Mouse (Mus musculus) adrenal gland, postnatal 25 days (tissue): Measurements from ENCODE around the gene Ltf. TPM values are rescaled to one million over a fixed set of nuclear protein-coding genes. Genes with fewer than 3 reads are reported as not detected.

Experiments used
- DNase-seq: peaks from one replicate; pipeline ENCODE4 v3.0.0; 2021; ENCODE audit warnings: mixed read lengths
- total RNA-seq: library from RNA; stranded (reverse); gene quantifications from 2 replicates; pipeline ENCODE4 v1.2.3, GENCODE M21; 2021

Ltf gene
- total RNA-seq, 1 experiment from 2014 or later: 0.49 TPM

DNA sequence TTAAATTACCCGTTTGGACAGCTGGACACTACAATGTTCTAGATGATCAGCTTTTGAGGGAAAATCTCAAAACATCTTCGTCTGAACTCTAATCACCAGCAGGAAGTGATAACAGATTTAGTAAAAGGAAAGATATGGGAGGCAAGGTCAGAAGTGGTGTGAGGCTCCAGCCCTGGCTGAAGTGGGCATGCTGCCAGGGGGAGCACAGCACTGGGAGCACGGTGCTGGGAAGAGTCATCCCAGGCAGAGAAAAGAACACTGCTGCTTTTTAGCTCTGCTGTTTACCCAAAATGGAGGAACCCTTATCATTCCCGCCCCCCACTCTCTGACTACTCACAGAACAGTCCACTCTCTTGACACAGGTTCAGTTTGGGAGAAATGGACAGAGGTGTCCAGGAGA lies 20.9 kb downstream of the Ltf start:
- peak; percentile 74 for DNase-seq

DNA sequence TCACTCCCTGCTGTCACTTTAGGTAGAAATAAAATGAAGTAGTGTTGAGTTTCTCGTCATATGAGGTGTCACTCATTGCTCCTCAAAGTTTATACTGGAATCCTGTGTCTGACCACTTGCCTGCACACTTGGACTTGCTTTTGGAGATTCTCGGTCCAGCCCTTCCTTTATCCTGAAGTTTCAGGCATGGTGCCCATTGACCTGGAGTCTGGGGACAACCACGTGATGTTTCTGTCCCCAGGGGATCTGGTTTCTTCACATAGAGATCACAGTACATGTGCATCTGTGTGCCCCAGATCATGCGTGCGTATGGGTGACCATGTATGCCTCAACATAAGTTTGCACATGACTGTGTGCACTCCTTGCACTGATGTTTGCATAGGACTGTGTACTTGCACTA lies 23.2 kb downstream of the Ltf start:
- DNase-seq: no peak

DNA sequence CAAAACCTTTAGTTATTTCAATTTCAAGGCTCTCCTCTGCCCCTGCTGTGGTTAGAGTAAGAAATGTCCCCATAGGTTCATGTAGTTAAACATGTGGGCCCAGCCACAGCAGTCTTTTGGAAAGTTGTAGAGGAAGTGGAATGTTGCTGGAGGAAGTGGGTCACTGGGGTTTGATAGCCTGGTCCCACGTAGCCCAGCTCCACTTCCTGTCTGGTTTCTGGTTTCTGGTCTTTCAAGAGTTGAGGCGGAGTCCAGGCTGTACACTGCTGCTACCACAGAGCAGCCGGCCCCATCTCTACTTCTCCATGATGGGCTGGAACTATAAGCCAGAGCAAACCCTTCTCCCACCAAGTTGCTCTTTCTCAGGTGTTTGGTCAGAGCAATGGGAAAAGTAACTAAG lies 27.2 kb downstream of the Ltf start:
- no peak for DNase-seq

DNA sequence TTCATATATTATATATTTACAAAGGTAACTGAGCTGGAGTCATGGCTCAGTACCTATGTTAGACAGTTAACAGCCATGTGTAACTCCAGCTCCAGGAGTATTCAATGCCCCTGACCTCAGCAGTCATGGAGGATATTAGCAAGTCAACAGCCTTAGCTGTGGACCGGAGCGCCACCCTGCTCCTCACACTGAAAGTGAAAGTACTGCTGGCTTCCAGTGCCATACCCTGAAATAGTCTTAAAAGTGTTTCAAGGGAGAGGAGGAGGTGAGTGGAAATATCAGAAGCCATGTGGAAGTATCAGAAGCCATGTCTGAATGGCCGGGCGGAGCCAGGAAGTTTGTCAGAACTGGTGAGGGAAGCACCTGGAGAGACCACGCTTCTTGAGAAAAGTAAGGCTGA lies 28.2 kb downstream of the Ltf start:
- no peak for DNase-seq

DNA sequence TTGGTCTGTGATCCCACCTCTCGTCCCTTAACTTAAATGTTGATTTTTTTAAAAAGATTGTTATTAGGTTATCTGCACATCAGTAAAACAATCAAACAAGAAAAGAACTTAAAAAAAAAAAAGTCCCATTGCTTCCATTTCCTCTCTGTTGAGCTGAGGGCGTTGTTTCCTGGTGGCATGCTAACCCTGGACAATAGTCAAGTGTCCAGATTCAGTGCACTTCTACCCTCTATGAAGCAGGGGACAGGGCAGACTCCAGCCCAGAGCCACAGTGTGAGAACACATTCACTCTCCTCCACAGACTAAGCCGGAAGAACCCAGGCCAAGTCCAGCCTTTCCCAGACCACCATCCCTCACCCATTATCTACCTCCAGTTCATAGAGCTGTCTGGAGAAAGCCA lies 29.4 kb downstream of the Ltf start:
- DNase-seq: no peak

DNA sequence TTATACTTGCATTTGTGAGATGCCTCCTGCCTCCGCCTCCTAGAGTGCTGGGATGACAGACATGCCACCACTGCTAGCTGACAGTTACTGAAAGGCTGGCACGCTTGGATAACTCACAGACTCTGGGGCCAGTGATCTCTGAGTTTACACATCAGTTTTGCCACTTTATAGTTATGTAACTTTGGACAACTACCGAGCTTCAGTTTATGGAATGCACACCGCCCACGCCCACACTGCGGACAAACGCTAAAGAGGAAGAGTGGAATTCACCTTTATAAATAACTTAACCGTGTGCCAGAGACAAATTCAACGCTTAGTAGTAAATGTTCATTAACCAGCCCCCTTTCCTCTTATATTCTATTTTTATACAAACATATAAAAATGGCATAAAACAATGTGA lies 35.9 kb downstream of the Ltf start:
- DNase-seq: no peak

DNA sequence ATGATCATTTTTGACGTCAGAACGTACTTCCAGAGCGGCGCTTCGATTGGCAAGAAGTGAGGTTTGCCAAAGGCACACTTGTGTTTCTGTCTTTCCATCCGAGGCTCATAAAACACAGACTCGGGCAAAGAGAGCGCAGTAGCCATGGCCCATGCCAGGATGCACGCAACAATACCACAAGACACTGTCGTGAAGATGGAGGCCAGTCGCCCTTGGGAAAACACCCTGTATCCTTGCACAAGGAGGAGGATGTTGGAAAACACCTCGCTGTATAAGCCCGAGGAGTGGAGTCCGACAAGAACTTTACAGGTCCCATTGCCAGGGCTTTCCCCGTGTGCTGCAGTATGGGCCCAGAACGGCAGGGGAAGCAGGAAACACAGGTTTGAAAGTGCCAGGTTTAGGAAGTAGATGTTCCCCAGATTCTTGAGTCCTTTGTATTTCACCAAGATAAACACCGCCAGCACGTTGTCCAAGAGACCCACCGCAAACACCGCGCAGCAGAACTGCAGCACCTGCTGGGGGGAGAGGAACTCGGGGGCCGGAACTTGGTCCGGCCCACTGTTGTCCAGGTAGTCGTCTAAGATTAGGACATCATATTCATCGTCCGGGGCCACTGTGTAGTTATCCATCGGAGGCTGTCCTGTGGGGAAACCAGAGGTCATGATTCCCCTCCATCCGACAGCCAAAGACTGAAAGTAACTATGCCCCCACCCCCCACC lies 36.9 kb downstream of the Ltf start:
- no peak for DNase-seq

DNA sequence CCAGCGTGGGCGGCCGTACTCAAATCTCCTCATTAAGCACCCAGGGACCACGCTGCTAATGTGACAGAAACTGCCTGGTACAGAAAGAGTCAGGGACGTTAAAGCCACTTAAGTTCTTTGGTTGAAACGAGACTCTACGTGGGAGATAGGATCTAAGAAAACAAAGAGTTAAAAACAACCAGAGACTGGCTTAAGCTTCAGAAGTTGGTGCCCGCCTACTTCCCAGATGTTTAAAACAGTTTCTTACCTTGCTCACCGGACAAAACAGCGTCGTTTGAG lies 37.4 kb downstream of the Ltf start:
- no peak for DNase-seq

DNA sequence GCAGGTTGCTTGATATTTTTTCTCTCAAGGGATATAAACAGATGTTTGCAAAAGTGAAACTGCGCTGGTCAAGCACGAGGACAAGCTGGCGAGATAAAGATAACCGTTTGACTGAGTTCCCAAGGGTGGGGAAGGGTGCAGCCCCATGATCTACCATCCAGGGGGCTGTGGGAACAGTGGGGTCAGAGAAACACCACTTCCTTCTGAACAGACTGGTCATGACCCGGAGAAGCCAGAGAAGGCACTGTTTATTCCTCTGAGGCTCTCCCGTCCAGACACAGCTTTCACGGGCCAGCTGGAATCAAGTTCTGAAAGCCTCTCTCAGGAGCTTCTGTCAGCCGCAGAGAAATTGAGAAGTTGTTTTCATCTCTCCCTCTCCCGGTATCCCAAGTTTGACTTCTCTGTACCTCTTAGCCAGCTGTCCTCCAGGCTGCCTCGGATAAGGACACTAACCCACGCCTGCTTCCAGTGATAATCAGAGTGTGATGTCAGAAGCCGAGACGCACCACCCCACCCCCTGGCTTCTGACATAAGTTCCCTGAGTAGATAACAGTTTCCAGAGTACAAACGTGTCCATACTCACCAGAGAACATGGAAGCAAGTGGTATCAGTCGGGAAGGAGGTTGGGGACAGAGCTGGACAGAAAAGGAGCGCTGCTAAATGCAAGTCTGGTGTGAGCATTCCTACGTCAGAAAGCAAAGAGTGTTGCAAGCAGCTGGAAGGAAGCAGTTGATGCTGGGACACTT lies 37.9 kb downstream of the Ltf start, which contains the start of gene Ccrl2:
Gene Ccrl2, minus strand, starts transcription at position 722 of the 746 bp plus-strand sequence.
- no peak for DNase-seq

DNA sequence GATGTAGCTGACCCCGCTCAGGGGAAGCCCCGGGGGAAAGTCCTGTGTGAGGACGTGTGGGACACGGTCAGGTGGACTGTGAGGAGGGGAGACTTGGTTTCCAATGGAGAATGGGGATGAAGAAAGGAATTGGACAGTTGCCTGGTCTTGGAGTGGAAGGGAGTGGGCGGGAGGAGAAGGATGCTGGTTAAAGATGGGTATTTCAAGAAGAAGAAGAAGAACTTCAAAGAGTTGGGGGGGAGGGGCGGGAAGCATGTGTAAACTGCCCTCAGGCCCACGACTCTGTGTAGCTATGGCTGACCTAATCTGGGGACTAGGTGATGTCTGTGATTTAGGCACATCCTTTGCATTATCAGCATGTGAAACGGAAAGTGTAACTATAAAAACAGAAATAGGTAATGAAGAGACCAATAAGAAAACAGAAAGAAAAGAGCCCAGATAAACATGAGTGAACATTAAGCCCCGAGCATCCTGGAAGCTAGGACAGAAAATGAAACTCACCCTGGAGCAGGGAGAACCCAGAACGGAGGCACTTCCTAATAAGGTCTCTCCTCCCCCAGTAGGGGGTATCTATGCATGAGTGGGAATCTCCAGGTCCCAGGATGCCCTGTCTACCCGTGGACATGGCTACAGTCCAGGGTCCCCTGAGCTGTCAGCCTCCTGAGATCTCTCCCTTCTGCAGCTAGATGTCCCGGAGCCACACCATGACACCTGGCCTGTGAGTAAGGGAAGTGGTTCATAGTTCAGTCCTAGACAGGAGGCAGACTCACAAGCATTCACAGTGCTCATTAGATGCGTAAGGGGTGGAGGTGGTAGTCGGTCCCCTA lies 38.7 kb downstream of the Ltf start:
- no peak for DNase-seq

DNA sequence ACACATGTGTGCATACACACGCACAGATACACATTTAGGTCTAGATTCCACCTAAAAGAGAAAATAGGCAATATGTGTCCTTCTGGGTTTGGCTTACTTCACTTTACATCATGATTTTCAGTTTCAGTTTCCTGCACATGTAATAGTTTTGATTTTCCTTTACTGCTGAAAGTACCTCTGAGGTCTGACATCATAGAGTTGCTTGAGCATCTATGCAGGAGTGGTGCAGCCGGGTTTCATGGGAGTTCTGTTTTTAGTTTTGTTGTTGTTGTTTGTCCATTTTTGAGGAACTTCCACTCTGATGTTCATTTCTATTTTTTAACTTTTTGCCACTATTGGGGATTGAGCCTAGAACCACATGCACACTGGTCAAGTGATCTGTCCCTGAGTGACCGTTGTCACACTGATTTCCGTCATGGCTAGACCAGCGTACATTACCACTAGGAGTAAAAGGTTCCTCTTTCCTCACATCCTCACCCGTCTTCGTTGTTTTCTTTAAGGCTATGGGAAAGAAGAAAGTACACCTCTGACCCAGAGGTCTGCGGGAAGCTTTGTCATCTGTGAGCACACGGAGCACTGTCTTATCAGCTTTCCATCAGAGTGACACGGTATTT lies 40.0 kb downstream of the Ltf start:
- DNase-seq: no peak

DNA sequence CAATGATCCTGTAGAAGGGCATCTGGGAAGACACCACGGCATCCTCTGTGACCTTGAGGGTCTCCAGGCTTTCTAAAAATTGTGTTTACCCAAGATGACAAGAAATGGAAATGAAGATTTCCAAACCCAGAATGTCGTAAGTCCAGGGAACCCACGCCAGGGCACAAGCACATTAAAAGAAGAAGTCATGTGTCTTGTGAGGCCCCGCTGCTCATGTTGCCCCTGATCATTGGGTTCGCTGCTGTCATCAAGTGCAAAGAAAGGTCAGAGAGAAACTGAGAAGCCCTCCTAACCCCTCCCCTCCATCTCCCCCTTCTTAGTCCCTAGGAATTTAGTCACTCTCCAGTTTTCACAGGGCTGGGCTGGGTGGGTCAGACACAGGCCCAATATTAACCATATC lies 43.8 kb downstream of the Ltf start:
- no peak for DNase-seq

DNA sequence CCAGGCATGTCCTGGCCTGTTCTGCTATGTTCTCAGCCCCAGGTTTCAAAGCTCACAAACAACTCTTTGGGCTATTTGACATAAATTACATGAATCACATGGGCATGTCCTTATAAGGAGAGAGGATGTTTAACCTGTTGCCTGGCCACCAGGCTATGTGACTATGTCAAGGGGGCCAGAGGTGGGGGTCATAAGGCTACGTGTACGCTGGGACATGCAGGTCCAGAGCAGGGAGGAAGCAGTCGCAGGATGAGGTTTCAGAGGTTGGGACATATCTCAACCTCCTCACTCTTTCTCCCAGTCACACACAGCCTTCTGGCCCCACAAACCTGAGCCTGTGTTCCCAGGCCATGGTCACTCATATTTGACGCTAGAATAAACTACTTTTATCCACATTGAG lies 48.0 kb downstream of the Ltf start:
- DNase-seq: no peak

DNA sequence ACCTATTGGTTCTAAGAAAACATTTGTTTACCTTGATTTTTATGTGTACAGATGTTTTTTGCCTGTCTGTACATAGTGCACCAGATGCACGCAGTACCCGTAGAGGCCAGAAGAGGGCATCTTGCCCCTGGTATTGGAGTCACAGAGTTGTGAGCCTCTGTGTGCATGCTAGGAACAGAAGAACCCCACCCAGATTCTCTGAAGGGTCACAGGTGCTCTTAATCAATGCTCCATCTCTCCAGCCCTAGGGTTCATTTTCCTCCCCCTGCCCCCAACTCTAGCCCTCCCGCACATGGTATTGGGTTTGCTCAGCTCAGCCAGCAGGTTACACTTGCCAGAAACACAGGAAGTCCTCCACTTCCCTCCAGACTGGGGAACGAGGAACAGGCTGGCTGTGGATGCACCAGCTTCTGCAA lies 51.5 kb downstream of the Ltf start:
- peak; percentile 46 for DNase-seq

DNA sequence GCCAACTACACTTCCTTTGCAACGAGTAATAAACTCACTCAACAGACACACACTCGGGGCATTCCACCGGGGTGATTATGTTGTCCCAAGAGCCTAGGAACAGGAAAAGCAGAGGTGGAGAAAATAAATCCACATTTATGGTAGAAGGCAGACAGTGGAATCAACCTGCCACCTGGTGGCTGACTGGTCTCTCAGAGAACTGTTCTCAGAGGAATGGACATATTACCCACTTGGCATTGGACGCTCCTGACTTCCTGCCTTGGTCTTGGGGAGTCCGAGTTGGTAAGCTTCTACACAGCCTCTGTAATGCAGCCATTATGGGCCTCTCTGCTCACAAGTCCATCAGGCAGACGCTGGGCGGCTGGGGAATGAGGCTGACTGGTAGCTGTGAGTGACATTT lies 53.1 kb downstream of the Ltf start:
- DNase-seq: peak; percentile 58

DNA sequence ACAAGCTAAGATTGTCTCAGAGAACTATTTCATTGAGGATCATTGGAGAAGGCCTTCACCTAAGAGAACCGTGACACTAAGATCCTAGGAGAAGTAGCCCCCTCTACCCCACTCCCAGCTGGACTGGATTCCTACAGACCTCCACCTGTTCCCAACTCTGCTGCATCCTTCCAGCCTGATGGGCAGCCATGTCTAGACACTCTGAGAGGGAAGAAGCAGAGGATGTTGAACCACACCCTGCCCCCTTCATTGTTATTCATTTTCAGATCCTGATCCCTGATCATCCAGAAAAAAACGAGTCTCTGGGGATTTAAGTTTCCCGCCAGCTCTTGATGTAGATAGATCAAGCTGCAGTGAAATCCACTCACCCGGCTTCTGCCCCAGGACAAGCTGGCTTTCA lies 53.9 kb downstream of the Ltf start:
- no peak for DNase-seq

DNA sequence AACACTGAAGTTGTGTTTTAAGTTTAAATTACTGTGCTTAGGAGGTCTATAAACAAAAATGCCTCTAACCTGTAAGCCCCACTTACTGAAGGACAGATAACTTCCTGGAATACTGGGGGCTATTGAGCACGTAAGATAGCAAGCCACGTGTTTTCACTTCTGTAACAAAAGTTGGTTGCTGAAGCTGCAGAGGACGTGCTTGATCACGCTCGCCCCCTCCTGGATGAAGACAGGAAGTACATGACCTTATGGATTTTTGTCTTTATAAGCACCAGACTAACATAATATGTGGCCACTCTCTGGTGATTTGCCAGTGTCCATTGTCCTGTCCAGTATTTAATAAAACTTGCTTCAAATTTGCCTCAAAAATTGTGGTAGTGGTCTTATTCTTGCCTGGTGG lies 58.7 kb downstream of the Ltf start:
- DNase-seq: no peak

DNA sequence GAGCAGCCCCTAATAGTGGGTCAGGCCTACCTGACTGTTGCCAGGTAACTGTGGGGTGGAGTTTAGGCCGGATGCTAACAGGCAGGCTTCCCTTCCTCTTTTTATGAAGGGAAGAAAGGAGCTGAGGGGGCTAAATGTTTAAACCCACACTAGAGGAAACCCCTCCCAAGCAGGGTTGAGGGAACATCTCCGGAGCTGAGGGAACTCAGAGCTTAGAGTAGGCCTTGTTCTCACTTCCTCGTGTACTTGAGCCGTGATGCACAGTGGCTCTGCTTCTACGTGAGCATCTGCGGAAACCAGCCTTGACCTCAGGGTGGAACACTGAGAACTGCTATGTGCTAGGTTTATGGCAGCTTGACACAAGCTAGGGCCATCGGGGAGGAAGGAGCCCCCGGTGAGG lies 61.7 kb downstream of the Ltf start:
- no peak for DNase-seq

DNA sequence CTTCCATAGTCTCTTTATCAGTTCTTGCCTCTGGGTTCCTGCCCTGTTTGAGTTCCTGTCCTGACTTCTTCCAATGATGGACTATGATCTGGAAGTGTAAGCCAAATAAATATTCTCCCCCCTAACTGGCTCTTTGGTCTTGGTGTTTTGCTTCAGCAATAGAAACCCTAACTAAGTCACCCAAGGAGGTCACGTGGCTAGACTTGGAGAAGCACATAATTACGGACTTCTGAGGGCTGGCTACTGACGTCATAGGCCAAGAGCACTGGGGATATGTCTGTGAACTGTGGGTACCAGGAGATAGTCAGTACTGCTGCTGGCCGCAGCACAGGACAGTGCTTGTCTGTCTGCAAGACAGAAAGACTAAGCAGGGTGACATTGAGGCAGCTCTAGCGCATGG lies 62.7 kb downstream of the Ltf start:
- DNase-seq: no peak

DNA sequence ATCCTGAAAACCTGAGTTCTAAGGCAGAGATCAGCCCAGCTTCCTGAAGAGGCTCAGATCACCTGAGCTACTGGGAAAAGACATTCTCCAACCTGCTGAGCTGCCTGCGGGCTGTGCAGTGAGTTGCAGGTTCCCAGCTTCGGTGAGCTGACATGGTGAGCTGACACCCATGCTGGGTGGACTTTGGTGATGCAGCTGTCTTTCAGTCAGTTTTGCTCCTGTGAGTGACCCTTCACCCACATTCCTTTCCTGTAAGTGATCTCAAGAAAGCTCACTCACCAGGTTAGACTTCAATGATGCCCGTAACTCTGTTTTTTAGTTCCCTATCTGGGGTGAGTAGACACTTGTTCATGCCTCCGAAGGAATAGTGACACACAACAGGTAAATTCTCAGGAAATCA lies 66.3 kb downstream of the Ltf start:
- no peak for DNase-seq

DNA sequence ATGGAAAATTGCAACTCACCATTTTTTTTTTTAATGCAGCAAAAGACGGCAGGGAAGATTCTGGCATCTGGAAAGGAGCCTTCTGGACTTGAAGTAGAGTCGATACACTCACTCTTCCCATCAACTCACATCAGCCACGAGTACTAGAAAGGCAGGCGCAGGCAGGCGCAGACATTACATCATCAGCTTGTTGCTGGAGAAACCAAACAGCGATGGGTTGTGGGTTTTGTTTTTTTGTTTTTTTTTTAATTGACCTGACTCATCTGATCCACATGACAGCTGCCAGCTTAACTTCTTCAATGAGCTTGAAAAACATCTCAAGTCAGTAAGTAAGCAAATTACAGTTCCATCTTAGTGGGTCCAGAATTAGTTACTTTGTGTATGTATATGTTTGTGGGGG lies 67.1 kb downstream of the Ltf start:
- DNase-seq: no peak

DNA sequence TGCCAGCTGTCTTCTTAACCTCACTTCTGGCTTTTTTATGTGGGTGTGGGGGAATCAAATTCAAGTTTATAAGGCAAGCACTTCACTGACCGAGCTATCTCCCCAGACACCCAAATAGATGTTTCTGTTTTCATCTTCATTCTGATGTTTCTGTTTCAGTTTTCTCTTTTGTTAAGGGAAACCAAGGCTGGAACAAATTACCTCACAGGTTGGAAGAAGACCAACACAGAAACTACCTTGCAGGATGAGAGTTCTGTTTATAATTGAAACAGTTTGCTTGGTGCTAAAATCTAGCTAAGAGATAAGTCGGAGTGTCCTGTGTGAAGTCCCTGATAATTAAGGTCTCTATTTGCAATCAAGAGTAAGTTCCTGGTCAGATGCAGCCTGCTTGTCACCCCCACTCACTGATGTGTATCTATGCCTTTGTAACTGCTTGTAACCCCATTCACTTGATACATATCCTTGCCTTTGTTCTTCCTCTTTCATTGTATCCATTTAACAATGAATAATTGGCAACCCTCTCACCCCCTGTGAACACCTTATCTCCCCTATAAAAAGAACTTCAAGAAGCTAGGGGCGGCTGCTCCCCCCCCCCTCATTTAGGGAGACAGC lies 68.0 kb downstream of the Ltf start:
- DNase-seq: no peak

DNA sequence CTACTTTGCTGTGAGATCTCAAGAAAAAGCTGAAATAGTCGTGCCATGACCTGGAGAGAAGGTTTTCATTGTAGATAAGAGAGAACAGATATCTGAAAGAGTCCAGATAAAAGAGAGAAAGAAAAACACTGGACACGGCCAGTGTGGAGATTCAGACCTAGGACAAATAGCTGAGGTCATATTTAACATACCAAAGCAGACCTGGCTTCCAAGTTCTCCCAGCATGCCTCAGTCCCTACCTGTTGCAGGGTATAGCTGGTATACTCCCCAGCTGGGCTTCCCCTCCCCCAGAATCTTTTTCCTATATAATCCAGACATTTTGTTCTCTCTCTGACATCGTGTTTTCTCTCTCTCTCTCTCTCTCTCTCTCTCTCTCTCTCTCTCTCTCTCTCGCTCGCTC lies 68.9 kb downstream of the Ltf start:
- no peak for DNase-seq
